Mouse (Mus musculus) lung, adult 2 months (tissue): ENCODE measurements around the gene Ppfia3.

Experiments used
- CTCF ChIP-seq: fragments of 200-500 bp; IDR thresholded peaks from 2 replicates; pipeline ENCODE4 v1.5.1; 2011; ENCODE audit warnings: mild to moderate bottlenecking, low read length, control low read depth; ENCODE audit not compliant: insufficient read depth
- POLR2A ChIP-seq: fragments of 200-500 bp; IDR thresholded peaks from 2 replicates; pipeline ENCODE4 v1.6.1; 2011; ENCODE audit warnings: low read depth, mild to moderate bottlenecking, control low read depth, low read length, borderline replicate concordance; ENCODE audit errors: extremely low read depth

GRCm38 (mm10) chr7:45408351-45408750 is 41.5 kb upstream of the Ppfia3 start:
- TF ChIP-seq POLR2A (no peak), CTCF (no peak)
